Mouse (Mus musculus) heart, embryonic 12.5 days (tissue): Measurements from ENCODE around the gene Ufsp1. TPM values are rescaled to one million over a fixed set of nuclear protein-coding genes. Genes with fewer than 3 reads are reported as not detected.

ENCODE experiments used
- ATAC-seq: fragments of 200-750 bp; cut with Nextera tagmentation; 2 replicates; pipeline ENCODE4 v1.8.0; 2017; ENCODE audit warnings: moderate TSS enrichment, moderate library complexity; ENCODE audit not compliant: insufficient number of reproducible peaks, low FRiP score
- H3K27ac ChIP-seq: fragments of 300-500 bp; sonication (generic); 2 replicates; pipeline ENCODE4 v1.5.1; 2016; ENCODE audit warnings: mild to moderate bottlenecking, moderate library complexity; ENCODE audit not compliant: poor library complexity, severe bottlenecking
- H3K27me3 ChIP-seq: fragments of 300-500 bp; sonication (generic); replicated peaks from 2 replicates; pipeline ENCODE4 v1.6.1; 2016; ENCODE audit warnings: mild to moderate bottlenecking, moderate library complexity
- H3K36me3 ChIP-seq: fragments of 300-500 bp; sonication (generic); 2 replicates; pipeline ENCODE4 v1.6.1; 2016; ENCODE audit warnings: mild to moderate bottlenecking, moderate library complexity
- H3K4me1 ChIP-seq: fragments of 300-500 bp; sonication (generic); replicated peaks from 2 replicates; pipeline ENCODE4 v1.6.1; 2016; ENCODE audit warnings: mild to moderate bottlenecking
- H3K4me2 ChIP-seq: fragments of 300-500 bp; sonication (generic); 2 replicates; pipeline ENCODE4 v1.6.1; 2016; ENCODE audit warnings: mild to moderate bottlenecking, moderate library complexity
- H3K4me3 ChIP-seq: fragments of 300-500 bp; sonication (generic); 2 replicates; pipeline ENCODE4 v1.5.1; 2016; ENCODE audit warnings: mild to moderate bottlenecking
- H3K9ac ChIP-seq: fragments of 300-500 bp; sonication (generic); 2 replicates; pipeline ENCODE4 v1.6.1; 2016; ENCODE audit warnings: mild to moderate bottlenecking, moderate library complexity
- H3K9me3 ChIP-seq: fragments of 300-500 bp; sonication (generic); replicated peaks from 2 replicates; pipeline ENCODE4 v1.6.1; 2016; ENCODE audit warnings: mild to moderate bottlenecking, moderate library complexity
- WGBS: fragments of 180-500 bp; shearing (Covaris S2); methylation state at CpG from one replicate; pipeline ENCODE4 v1.1.7; 2016; 5-methylcytosine and 5-hydroxymethylcytosine counted together
- polyA plus RNA-seq: library from polyadenylated mRNA; unstranded; fragments of >200 nt; fragmentation: Nextera tagmentation; extraction: Ambion mirVana; gene quantifications from 2 replicates; pipeline ENCODE4 v1.2.1, GENCODE M21; 2016

The Ufsp1 gene
- polyA plus RNA-seq, 1 experiment from 2014 or later = 10.1 TPM

DNA sequence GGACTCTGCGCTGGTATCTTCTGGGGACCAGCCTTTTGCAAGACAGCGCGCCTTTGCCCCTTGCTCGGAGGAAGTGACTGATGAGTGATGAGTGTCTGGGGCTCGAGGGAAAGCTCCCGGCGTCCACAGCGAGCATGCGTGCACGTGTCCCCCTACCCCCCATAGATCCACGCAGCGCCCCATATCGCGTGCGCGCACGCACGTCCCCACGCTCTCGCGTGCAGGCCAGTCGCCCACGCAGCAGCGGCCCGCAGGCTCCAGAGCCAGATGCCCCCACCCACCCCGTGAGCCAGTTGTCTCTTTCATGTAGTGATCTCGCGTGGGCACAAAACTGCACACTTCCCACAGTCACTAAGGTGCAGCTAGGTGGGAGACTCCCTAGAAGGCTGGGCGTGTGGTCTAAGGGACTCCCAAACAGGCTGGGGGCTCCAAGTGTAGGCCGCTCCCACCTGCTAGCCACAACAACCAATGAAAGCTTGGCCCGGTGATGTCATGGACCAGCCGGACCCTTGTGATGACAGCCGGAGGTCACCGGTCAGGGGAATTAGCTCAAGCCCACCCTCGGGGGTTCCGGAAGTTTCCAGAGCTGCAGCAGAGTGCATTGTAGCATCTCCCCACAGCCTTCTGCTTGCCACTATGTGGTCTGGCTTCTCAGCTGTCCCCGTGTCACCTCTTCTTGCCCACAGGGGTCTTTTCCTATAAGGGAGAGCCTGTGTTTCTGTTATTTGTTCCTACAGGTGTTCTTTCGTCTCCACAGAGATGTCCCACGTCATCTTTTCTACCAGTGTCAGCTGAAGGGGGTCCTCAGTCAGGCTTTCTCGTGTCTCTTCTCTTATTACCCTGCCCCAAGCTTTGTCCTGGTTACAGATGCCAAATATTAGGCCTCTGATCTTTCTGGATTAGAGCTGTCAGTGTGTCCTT lies 7.1 kb upstream of the Ufsp1 start, which contains the start of gene Ache:
Gene Ache (plus strand): TSS at position 488 of the 921 bp plus-strand sequence.
- 1% methylated on average over 40 of the region's 40 CpGs for WGBS
- Histone ChIP-seq H3K4me1 (peaks cover 39% of the 10 kb centered on the region), H3K27me3 (peaks cover 45% of the 10 kb centered on the region), H3K36me3 (no peaks in the 10 kb centered on the region), H3K9ac (peak within 1 kb of the TSS; percentile 69), H3K4me3 (peak within 1 kb of the TSS; percentile 45), H3K9me3 (no peaks in the 10 kb centered on the region), H3K27ac (peak within 1 kb of the TSS; percentile 70), H3K4me2 (peak within 1 kb of the TSS; percentile 86)
- 0 out of 2 replicates have a peak, but pooled peaks have one; percentile 13 for ATAC-seq

DNA sequence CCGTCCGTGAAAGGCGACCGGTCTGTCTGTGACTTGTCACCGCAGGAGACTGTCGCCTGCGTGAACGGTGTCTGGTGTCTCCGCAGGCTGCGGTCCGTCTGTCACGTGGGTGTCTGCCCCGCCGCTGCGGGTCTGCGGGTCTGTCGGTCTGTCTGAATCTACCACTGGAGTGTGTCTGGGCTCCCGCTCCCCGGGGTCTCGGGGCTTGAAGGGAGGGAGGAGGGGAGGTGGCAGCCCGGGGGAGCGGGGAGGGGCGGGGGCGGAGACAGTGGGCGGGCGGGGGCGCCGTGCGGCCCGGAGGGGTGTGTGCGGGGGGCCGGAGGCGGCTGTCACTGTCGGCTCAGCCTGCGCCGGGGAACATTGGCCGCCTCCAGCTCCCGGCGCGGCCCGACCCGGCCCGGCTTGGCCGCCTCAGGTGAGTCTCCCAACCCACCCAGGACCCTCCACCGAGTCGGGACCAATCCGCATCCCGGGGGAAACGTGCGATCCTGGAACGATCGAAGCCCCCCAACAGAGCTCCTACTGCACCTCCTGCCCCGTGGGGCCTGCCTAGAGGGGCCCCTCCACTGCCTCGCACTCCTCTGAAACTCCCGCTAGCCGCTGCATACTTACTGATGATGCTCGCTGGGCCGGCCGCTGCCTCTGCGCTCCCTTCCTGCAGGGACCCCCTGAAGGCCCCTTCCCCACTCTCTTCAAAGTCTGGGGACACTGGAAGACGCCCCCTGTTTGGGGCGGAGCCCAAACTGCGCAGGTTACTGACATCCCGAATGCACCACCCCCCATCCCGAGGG lies 6.3 kb upstream of the Ufsp1 start:
- no peaks in the 10 kb centered on the region for H3K9me3 ChIP-seq
- H3K27me3 ChIP-seq = peaks cover 45% of the 10 kb centered on the region
- peaks cover 44% of the 10 kb centered on the region for H3K4me1 ChIP-seq
- H3K4me3 ChIP-seq = peak overlapping the region; percentile 45
- H3K27ac ChIP-seq = peak overlapping the region; percentile 70
- peak overlapping the region; percentile 86 for H3K4me2 ChIP-seq
- ATAC-seq = peak; percentile 26; the same call in 1 of the 2 replicates
- no peaks in the 10 kb centered on the region for H3K36me3 ChIP-seq
- under 1% methylated on average over 45 of the region's 65 CpGs for WGBS
- peak overlapping the region; percentile 69 for H3K9ac ChIP-seq

DNA sequence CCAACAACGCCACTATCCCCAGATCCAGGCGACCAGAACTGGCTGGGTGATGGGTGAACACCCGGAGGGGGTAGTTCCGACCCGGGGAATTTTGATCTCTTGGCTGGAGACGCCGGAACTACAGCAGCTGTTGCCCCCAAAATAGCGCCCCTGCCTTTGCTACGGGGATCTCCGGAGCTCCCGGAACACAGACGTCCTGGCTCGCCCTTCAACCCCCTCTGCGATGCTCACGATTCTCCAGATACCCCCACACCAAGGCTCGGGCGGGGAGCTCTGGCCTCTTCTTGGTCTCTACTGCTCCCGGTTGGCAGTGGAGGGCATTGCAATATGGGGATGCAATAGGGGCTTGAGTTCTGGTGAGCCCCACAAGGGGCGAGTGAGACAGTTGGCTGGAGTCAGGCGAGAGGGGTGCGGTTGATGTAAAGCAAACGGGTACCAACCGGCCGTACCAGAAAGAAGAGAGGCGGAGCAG lies 5.4 kb upstream of the Ufsp1 start:
- Histone ChIP-seq H3K9me3 (no peaks in the 10 kb centered on the region), H3K4me1 (peaks cover 47% of the 10 kb centered on the region), H3K4me3 (peak overlapping the region; percentile 45), H3K36me3 (no peaks in the 10 kb centered on the region), H3K27ac (peak overlapping the region; percentile 70), H3K9ac (peak overlapping the region; percentile 69), H3K27me3 (peaks cover 45% of the 10 kb centered on the region), H3K4me2 (peak overlapping the region; percentile 86)
- peak; percentile 7; the same call in 1 of the 2 replicates for ATAC-seq
- WGBS = 1% methylated on average over 25 of the region's 25 CpGs

DNA sequence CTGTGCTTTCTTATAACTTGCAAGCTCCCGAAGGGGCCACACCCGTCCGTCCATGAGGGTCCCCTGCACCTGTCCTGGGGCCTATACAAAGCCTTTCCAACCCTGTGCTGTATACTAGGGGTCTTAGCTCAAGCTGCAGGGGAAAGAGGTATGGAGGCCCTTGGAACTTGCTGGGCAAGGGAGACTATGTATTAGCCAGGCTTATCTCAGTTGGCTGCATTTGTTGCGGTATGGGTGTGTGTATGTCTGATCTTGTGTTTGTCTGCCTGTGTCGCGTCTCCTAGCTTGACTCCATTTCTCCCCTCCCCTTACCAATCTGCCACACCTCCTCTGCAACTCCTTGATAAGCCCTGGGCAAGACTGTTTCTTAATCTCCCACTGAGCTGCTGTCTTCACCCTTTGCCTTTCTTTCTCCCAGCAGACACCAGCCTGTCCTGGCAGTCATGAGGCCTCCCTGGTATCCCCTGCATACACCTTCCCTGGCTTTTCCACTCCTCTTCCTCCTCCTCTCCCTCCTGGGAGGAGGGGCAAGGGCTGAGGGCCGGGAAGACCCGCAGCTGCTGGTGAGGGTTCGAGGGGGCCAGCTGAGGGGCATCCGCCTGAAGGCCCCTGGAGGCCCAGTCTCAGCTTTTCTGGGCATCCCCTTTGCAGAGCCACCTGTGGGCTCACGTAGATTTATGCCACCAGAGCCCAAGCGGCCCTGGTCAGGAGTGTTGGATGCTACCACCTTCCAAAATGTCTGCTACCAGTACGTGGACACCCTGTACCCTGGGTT lies 4.7 kb upstream of the Ufsp1 start:
- WGBS = 40% methylated on average over 13 of the region's 13 CpGs
- Histone ChIP-seq H3K4me2 (peak overlapping the region; percentile 86), H3K27ac (peak overlapping the region; percentile 70), H3K27me3 (peaks cover 45% of the 10 kb centered on the region), H3K36me3 (no peaks in the 10 kb centered on the region), H3K4me1 (peaks cover 48% of the 10 kb centered on the region), H3K9ac (peak overlapping the region; percentile 69), H3K9me3 (no peaks in the 10 kb centered on the region), H3K4me3 (peak overlapping the region; percentile 45)
- ATAC-seq = peak; percentile 48

DNA sequence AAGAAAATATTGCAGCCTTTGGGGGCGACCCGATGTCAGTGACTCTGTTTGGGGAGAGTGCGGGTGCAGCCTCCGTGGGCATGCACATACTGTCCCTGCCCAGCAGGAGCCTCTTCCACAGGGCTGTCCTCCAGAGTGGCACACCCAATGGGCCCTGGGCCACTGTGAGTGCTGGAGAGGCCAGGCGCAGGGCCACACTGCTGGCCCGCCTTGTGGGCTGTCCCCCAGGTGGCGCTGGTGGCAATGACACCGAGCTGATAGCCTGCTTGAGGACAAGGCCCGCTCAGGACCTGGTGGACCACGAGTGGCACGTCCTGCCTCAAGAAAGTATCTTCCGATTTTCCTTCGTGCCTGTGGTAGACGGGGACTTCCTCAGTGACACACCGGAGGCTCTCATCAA lies 3.8 kb upstream of the Ufsp1 start:
- peak overlapping the region; percentile 86 for H3K4me2 ChIP-seq
- H3K4me1 ChIP-seq = peaks cover 56% of the 10 kb centered on the region
- no peaks in the 10 kb centered on the region for H3K9me3 ChIP-seq
- peak overlapping the region; percentile 69; the same call in 1 of the 2 replicates for H3K9ac ChIP-seq
- 21% methylated on average over 15 of the region's 15 CpGs for WGBS
- H3K4me3 ChIP-seq = peak overlapping the region; percentile 27
- peaks cover 45% of the 10 kb centered on the region for H3K27me3 ChIP-seq
- peak; percentile 58 for ATAC-seq
- H3K36me3 ChIP-seq = peaks cover 8% of the 10 kb centered on the region
- peak overlapping the region; percentile 41; the same call in 1 of the 2 replicates for H3K27ac ChIP-seq

- WGBS = 71% methylated on average over 15 of the region's 15 CpGs
- Histone ChIP-seq H3K4me2 (peak overlapping the region; percentile 86), H3K9me3 (no peaks in the 10 kb centered on the region), H3K27ac (no peak overlapping the region), H3K27me3 (peaks cover 45% of the 10 kb centered on the region), H3K4me1 (peaks cover 56% of the 10 kb centered on the region), H3K4me3 (no peak overlapping the region), H3K36me3 (peaks cover 16% of the 10 kb centered on the region), H3K9ac (no peak overlapping the region)
- ATAC-seq = no peak
Observed at GRCm38 (mm10) chr5:137291381-137291926, 3.0 kb upstream of the Ufsp1 start.

DNA sequence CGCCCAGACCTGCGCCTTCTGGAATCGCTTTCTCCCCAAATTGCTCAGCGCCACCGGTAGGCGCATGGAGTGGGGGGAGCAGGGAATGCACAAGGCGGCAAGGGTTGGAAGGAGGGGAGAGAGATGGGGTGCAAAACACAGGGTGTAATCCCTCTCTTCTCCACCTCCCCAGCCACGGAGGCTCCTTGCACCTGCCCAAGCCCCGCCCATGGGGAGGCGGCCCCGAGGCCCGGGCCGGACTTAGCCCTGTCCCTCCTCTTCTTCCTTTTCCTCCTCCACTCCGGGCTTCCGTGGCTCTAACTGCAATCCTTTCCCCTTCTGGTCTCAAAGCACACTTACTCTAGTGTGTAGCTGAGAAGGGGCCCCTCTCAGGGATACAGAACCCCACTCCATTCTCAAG lies 1.1 kb upstream of the Ufsp1 start:
- peak; percentile 39; the same call in 1 of the 2 replicates for ATAC-seq
- peaks cover 34% of the 10 kb centered on the region for H3K36me3 ChIP-seq
- peak overlapping the region; percentile 70 for H3K9ac ChIP-seq
- H3K4me1 ChIP-seq = peaks cover 40% of the 10 kb centered on the region
- peak overlapping the region; percentile 88 for H3K27ac ChIP-seq
- H3K4me3 ChIP-seq = peak overlapping the region; percentile 60
- peak overlapping the region; percentile 94 for H3K4me2 ChIP-seq
- WGBS = 2% methylated on average over 15 of the region's 15 CpGs
- H3K27me3 ChIP-seq = peaks cover 33% of the 10 kb centered on the region
- no peaks in the 10 kb centered on the region for H3K9me3 ChIP-seq

DNA sequence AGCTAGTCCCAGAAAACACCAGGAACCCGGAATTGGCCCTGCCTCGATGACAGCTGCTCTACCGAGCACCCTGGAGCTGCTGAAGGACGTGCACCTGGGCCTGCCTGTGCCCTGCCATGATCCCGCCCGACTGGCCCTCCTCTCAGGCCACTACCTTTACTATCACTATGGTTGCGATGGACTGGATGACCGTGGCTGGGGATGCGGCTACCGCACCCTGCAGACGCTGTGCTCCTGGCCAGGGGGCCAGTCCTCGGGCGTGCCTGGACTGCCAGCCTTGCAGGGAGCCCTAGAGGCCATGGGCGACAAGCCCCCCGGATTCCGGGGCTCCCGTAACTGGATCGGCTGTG lies 290 bp downstream of the Ufsp1 start:
- peak overlapping the region; percentile 94 for H3K4me2 ChIP-seq
- H3K4me1 ChIP-seq = peaks cover 26% of the 10 kb centered on the region
- H3K27ac ChIP-seq = peak overlapping the region; percentile 88
- H3K36me3 ChIP-seq = peaks cover 49% of the 10 kb centered on the region
- H3K27me3 ChIP-seq = peaks cover 21% of the 10 kb centered on the region
- ATAC-seq = peak; percentile 27
- H3K4me3 ChIP-seq = peak overlapping the region; percentile 60
- H3K9ac ChIP-seq = peak overlapping the region; percentile 80
- 7% methylated on average over 18 of the region's 18 CpGs for WGBS
- H3K9me3 ChIP-seq = no peaks in the 10 kb centered on the region

GRCm38 (mm10) chr5:137295296-137295695 lies 867 bp downstream of the Ufsp1 start:
- Histone ChIP-seq H3K4me3 (peak overlapping the region; percentile 60), H3K9me3 (no peaks in the 10 kb centered on the region)

GRCm38 (mm10) chr5:137295712-137296111 lies 1.3 kb downstream of the Ufsp1 start:
- H3K9me3 ChIP-seq = no peaks in the 10 kb centered on the region
- H3K36me3 ChIP-seq = peaks cover 59% of the 10 kb centered on the region
- H3K4me2 ChIP-seq = no peak overlapping the region
- 90% methylated on average over 15 of the region's 15 CpGs for WGBS
- ATAC-seq = no peak
- H3K9ac ChIP-seq = no peak overlapping the region
- H3K27ac ChIP-seq = no peak overlapping the region
- H3K4me3 ChIP-seq = no peak overlapping the region
- peaks cover 11% of the 10 kb centered on the region for H3K27me3 ChIP-seq
- H3K4me1 ChIP-seq = peaks cover 20% of the 10 kb centered on the region

More at GRCm38 (mm10) chr5:137295296-137295695, 867 bp downstream of the Ufsp1 start:
- ATAC-seq = no peak
- peak overlapping the region; percentile 94 for H3K4me2 ChIP-seq
- peak overlapping the region; percentile 80 for H3K9ac ChIP-seq
- peak overlapping the region; percentile 88; the same call in 1 of the 2 replicates for H3K27ac ChIP-seq
- H3K4me1 ChIP-seq = peaks cover 22% of the 10 kb centered on the region
- H3K36me3 ChIP-seq = peaks cover 54% of the 10 kb centered on the region
- WGBS = 76% methylated on average over 9 of the region's 9 CpGs
- H3K27me3 ChIP-seq = peaks cover 15% of the 10 kb centered on the region
